In genomic region chr15:92500276-92500838, GRCm38 (mm10) we compare ENCODE assay signal across 15 mouse cellular contexts.
DNase-seq lines count a peak whose midpoint lies in the region; ATAC-seq lines count a peak whose summit lies in the region.
"Had no signal": no experiment of that assay in that cellular context is flagged by ENCODE, and none has a peak within 500 bp of the region (broad histone marks: within the 10 kb centered on the region; RNA-seq: fewer than 3 reads in every experiment).

No protein-coding gene starts in this region.

- H3K4me1 ChIP-seq in hindbrain, embryonic 11.5 days (replicated peaks; ENCODE audit: control insufficient read depth, insufficient read depth, low read length), result no peaks in the 10 kb centered on the region
- no peaks in the 10 kb centered on the region for H3K4me1 ChIP-seq in hindbrain, embryonic 16.5 days (ENCODE audit: control insufficient read depth, insufficient read depth, low read depth, low read length)
- peaks cover 11% of the 10 kb centered on the region for H3K4me1 ChIP-seq in forebrain, embryonic 14.5 days (ENCODE audit: control insufficient read depth, insufficient read depth, low read length)
- H3K4me1 ChIP-seq in hindbrain, embryonic 15.5 days (replicated peaks), result peaks cover 3% of the 10 kb centered on the region; the same call in 1 of the 2 replicates
- no peaks in the 10 kb centered on the region for H3K4me1 ChIP-seq in neural tube, embryonic 14.5 days (ENCODE audit: control insufficient read depth, insufficient read depth, low read length)
- H3K4me1 ChIP-seq: embryonic facial prominence, embryonic 10.5 days; limb, embryonic 15.5 days; megakaryocyte, embryonic 14.5 days had no signal

- H3K4me2 ChIP-seq in hindbrain, embryonic 11.5 days (replicated peaks; ENCODE audit: low read depth, low read length), result no peak overlapping the region
- H3K4me2 ChIP-seq in hindbrain, embryonic 16.5 days (ENCODE audit: low read length), result no peak overlapping the region
- H3K4me2 ChIP-seq in forebrain, embryonic 14.5 days (ENCODE audit: low read length), result no peak overlapping the region
- no peak overlapping the region for H3K4me2 ChIP-seq in hindbrain, embryonic 15.5 days
- no peak overlapping the region for H3K4me2 ChIP-seq in neural tube, embryonic 14.5 days (ENCODE audit: low read depth, low read length)
- H3K4me2 ChIP-seq: limb, embryonic 15.5 days had no signal

- no peak overlapping the region for H3K9ac ChIP-seq in hindbrain, embryonic 11.5 days (ENCODE audit: low read depth, low read length)
- H3K9ac ChIP-seq in hindbrain, embryonic 16.5 days (ENCODE audit: low read depth, low read length), result no peak overlapping the region
- no peak overlapping the region for H3K9ac ChIP-seq in forebrain, embryonic 14.5 days (ENCODE audit: low read length)
- H3K9ac ChIP-seq in hindbrain, embryonic 15.5 days, result no peak overlapping the region
- no peak overlapping the region for H3K9ac ChIP-seq in neural tube, embryonic 14.5 days (replicated peaks; ENCODE audit: low read depth, low read length)
- H3K9ac ChIP-seq: limb, embryonic 15.5 days had no signal

- peak; percentile 59 for DNase-seq in hindbrain, embryonic 11.5 days (ENCODE audit: low spot score)
- peak; percentile 54 for DNase-seq in forebrain, embryonic 14.5 days (ENCODE audit: low spot score)
- no peak for DNase-seq in heart, postnatal 36 days
- no peak for DNase-seq in lung, postnatal 25 days (ENCODE audit: low spot score)
- DNase-seq: cerebellum, adult 9-10 months; gastrocnemius, postnatal 25 days; kidney, adult 2 months; kidney, postnatal 36 days; lung, postnatal 10 days had no signal

- peak; percentile 80 for ATAC-seq in hindbrain, embryonic 11.5 days (ENCODE audit: low FRiP score)
- no peak for ATAC-seq in hindbrain, embryonic 16.5 days
- peak; percentile 10; the same call in 1 of the 2 replicates for ATAC-seq in forebrain, embryonic 14.5 days
- ATAC-seq in hindbrain, embryonic 15.5 days (ENCODE audit: low FRiP score, low read depth), result no peak
- ATAC-seq in neural tube, embryonic 14.5 days (ENCODE audit: low read depth), result peak; percentile 54; the same call in 1 of the 2 replicates

- H3K4me3 ChIP-seq in hindbrain, embryonic 11.5 days (ENCODE audit: low read depth, low read length), result no peak overlapping the region
- H3K4me3 ChIP-seq in hindbrain, embryonic 16.5 days (ENCODE audit: low read length), result no peak overlapping the region
- H3K4me3 ChIP-seq in forebrain, embryonic 14.5 days (ENCODE audit: low read depth, low read length), result no peak overlapping the region
- no peak overlapping the region for H3K4me3 ChIP-seq in hindbrain, embryonic 15.5 days
- H3K4me3 ChIP-seq in neural tube, embryonic 14.5 days (ENCODE audit: low read depth, low read length), result no peak overlapping the region
- H3K4me3 ChIP-seq: embryonic facial prominence, embryonic 10.5 days; limb, embryonic 15.5 days; megakaryocyte, embryonic 14.5 days had no signal

- no peaks in the 10 kb centered on the region for H3K27me3 ChIP-seq in hindbrain, embryonic 11.5 days (ENCODE audit: control insufficient read depth, insufficient read depth, low read length)
- no peaks in the 10 kb centered on the region for H3K27me3 ChIP-seq in hindbrain, embryonic 16.5 days (replicated peaks; ENCODE audit: control insufficient read depth, insufficient read depth, low read length)
- H3K27me3 ChIP-seq in forebrain, embryonic 14.5 days (replicated peaks; ENCODE audit: control insufficient read depth, insufficient read depth, low read length), result no peaks in the 10 kb centered on the region
- H3K27me3 ChIP-seq in hindbrain, embryonic 15.5 days, result no peaks in the 10 kb centered on the region
- no peaks in the 10 kb centered on the region for H3K27me3 ChIP-seq in neural tube, embryonic 14.5 days (ENCODE audit: control insufficient read depth, insufficient read depth, low read length)
- H3K27me3 ChIP-seq: limb, embryonic 15.5 days; megakaryocyte, embryonic 14.5 days had no signal

- intact Hi-C loops in heart, postnatal 36 days (cut with DNase I), result no loop called here

- H3K27ac ChIP-seq in hindbrain, embryonic 11.5 days (ENCODE audit: low read depth, low read length), result peak overlapping the region; percentile 33; the same call in 1 of the 2 replicates
- H3K27ac ChIP-seq in hindbrain, embryonic 16.5 days (ENCODE audit: low read depth, low read length), result no peak overlapping the region
- no peak overlapping the region for H3K27ac ChIP-seq in forebrain, embryonic 14.5 days (ENCODE audit: low read depth, low read length)
- H3K27ac ChIP-seq in hindbrain, embryonic 15.5 days (replicated peaks), result 0 out of 2 replicates have a peak overlapping the region, but pooled peaks have one; percentile 15
- H3K27ac ChIP-seq in neural tube, embryonic 14.5 days (ENCODE audit: low read depth, low read length), result no peak overlapping the region
- H3K27ac ChIP-seq: embryonic facial prominence, embryonic 10.5 days; limb, embryonic 15.5 days had no signal

- 47% methylated on average over 9 of the region's 9 CpGs for WGBS in hindbrain, embryonic 11.5 days
- WGBS in hindbrain, embryonic 16.5 days, result 31% methylated on average over 9 of the region's 9 CpGs
- 4% methylated on average over 9 of the region's 9 CpGs for WGBS in forebrain, embryonic 14.5 days
- 34% methylated on average over 9 of the region's 9 CpGs for WGBS in hindbrain, embryonic 15.5 days
- WGBS in neural tube, embryonic 14.5 days, result 28% methylated on average over 9 of the region's 9 CpGs

- no peaks in the 10 kb centered on the region for H3K36me3 ChIP-seq in hindbrain, embryonic 11.5 days (ENCODE audit: control insufficient read depth, insufficient read depth, low read length)
- H3K36me3 ChIP-seq in hindbrain, embryonic 16.5 days (ENCODE audit: control insufficient read depth, insufficient read depth, low read length), result no peaks in the 10 kb centered on the region
- H3K36me3 ChIP-seq in forebrain, embryonic 14.5 days (ENCODE audit: control insufficient read depth, insufficient read depth, low read length), result no peaks in the 10 kb centered on the region
- H3K36me3 ChIP-seq in hindbrain, embryonic 15.5 days, result no peaks in the 10 kb centered on the region
- H3K36me3 ChIP-seq in neural tube, embryonic 14.5 days (ENCODE audit: control insufficient read depth, insufficient read depth, low read length), result no peaks in the 10 kb centered on the region
- H3K36me3 ChIP-seq: embryonic facial prominence, embryonic 10.5 days; limb, embryonic 15.5 days had no signal

- no peaks in the 10 kb centered on the region for H3K9me3 ChIP-seq in hindbrain, embryonic 11.5 days (ENCODE audit: control insufficient read depth, low read length)
- H3K9me3 ChIP-seq in hindbrain, embryonic 16.5 days (ENCODE audit: control insufficient read depth, low read length), result no peaks in the 10 kb centered on the region
- H3K9me3 ChIP-seq in forebrain, embryonic 14.5 days (replicated peaks; ENCODE audit: control insufficient read depth, low read length), result no peaks in the 10 kb centered on the region
- H3K9me3 ChIP-seq in hindbrain, embryonic 15.5 days, result no peaks in the 10 kb centered on the region
- no peaks in the 10 kb centered on the region for H3K9me3 ChIP-seq in neural tube, embryonic 14.5 days (ENCODE audit: control insufficient read depth, low read length)
- H3K9me3 ChIP-seq: embryonic facial prominence, embryonic 10.5 days; limb, embryonic 15.5 days had no signal

Comparison
In these comparisons a context has a peak if more than half of its experiments do, and no peak if none do; other contexts are left out.
1. ATAC-seq: peak in hindbrain, embryonic 11.5 days (single experiment), forebrain, embryonic 14.5 days (single experiment) and neural tube, embryonic 14.5 days (single experiment); none in hindbrain, embryonic 16.5 days (single experiment) and hindbrain, embryonic 15.5 days (single experiment).
2. H3K27ac ChIP-seq: peak in hindbrain, embryonic 11.5 days (single experiment) and hindbrain, embryonic 15.5 days (single experiment); none in hindbrain, embryonic 16.5 days (single experiment), forebrain, embryonic 14.5 days (single experiment) and neural tube, embryonic 14.5 days (single experiment).
3. DNase-seq: peak in hindbrain, embryonic 11.5 days (single experiment) and forebrain, embryonic 14.5 days (single experiment); none in heart, postnatal 36 days (0 of 2) and lung, postnatal 25 days (single experiment).